In the genomic region with DNA sequence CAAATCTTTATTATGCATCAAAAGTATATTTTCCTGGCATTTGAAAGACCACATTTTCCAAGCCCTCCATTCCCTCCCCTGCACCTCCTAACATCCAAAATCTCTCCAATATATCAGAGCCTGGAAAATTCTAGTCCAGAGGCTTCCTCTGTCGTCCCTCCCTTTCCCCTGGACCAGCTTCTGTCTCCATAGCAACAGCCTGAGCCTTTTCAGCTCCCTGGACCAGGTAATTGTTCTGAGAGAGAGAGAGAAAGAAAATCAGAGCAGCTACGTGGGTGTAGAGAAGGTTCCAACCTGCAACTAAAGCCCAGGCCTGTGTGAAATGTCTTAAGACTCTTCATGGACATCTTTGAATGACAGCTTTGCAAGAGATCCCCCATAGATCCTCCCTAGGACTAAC, we compare ENCODE assay signal across 15 mouse cellular contexts.
DNase-seq lines count a peak whose midpoint lies in the region; ATAC-seq lines count a peak whose summit lies in the region.
"Had no signal": no experiment of that assay in that cellular context is flagged by ENCODE, and none has a peak within 500 bp of the region (broad histone marks: within the 10 kb centered on the region; RNA-seq: fewer than 3 reads in every experiment).

No protein-coding gene starts in this region.

- H3K9me3 ChIP-seq in forebrain, embryonic 15.5 days: no peaks in the 10 kb centered on the region
- no peaks in the 10 kb centered on the region for H3K9me3 ChIP-seq in midbrain, embryonic 13.5 days
- H3K9me3 ChIP-seq: heart, embryonic 13.5 days; liver, embryonic 13.5 days had no signal

- DNase-seq in right cerebral cortex, adult 18-20 months: peak; percentile 17
- DNase-seq in right cerebral cortex, postnatal 36 days (ENCODE audit: low spot score in 2 of 2): no peak
- DNase-seq in retina, embryonic 14.5 days (ENCODE audit: low spot score): no peak
- no peak for DNase-seq in cerebellum, postnatal 10 days
- DNase-seq in ovary, adult 18-20 months (ENCODE audit: low spot score): no peak
- DNase-seq: cerebellum, adult 18-20 months; gastrocnemius, postnatal 36 days; kidney, adult 2 months; kidney, postnatal 25 days; left cerebral cortex, postnatal 4 days; liver, embryonic 13.5 days had no signal

- H3K36me3 ChIP-seq in forebrain, embryonic 15.5 days: no peaks in the 10 kb centered on the region
- H3K36me3 ChIP-seq in midbrain, embryonic 13.5 days: no peaks in the 10 kb centered on the region
- H3K36me3 ChIP-seq: heart, embryonic 13.5 days; liver, embryonic 13.5 days had no signal

- H3K4me2 ChIP-seq in forebrain, embryonic 15.5 days (replicated peaks): no peak overlapping the region
- no peak overlapping the region for H3K4me2 ChIP-seq in midbrain, embryonic 13.5 days (replicated peaks)
- H3K4me2 ChIP-seq: heart, embryonic 13.5 days; liver, embryonic 13.5 days had no signal

- H3K4me3 ChIP-seq in forebrain, embryonic 15.5 days: no peak overlapping the region
- no peak overlapping the region for H3K4me3 ChIP-seq in midbrain, embryonic 13.5 days (replicated peaks)
- H3K4me3 ChIP-seq: heart, embryonic 13.5 days; liver, embryonic 13.5 days; megakaryocyte, embryonic 14.5 days had no signal

- H3K27me3 ChIP-seq in forebrain, embryonic 15.5 days: no peaks in the 10 kb centered on the region
- no peaks in the 10 kb centered on the region for H3K27me3 ChIP-seq in midbrain, embryonic 13.5 days
- H3K27me3 ChIP-seq: heart, embryonic 13.5 days; liver, embryonic 13.5 days; megakaryocyte, embryonic 14.5 days had no signal

- H3K27ac ChIP-seq in forebrain, embryonic 15.5 days (replicated peaks): peak overlapping the region; percentile 65
- H3K27ac ChIP-seq in midbrain, embryonic 13.5 days: peak overlapping the region; percentile 81
- H3K27ac ChIP-seq: heart, embryonic 13.5 days; liver, embryonic 13.5 days had no signal

- WGBS in forebrain, embryonic 15.5 days: 0% methylated on average over 2 of the region's 2 CpGs
- 2% methylated on average over 2 of the region's 2 CpGs for WGBS in midbrain, embryonic 13.5 days

- peak; percentile 65 for ATAC-seq in forebrain, embryonic 15.5 days (replicated peaks)
- peak; percentile 84 for ATAC-seq in midbrain, embryonic 13.5 days

- H3K4me1 ChIP-seq in forebrain, embryonic 15.5 days: no peaks in the 10 kb centered on the region
- H3K4me1 ChIP-seq in midbrain, embryonic 13.5 days (replicated peaks): peaks cover 9% of the 10 kb centered on the region
- H3K4me1 ChIP-seq: heart, embryonic 13.5 days; liver, embryonic 13.5 days; megakaryocyte, embryonic 14.5 days had no signal

- H3K9ac ChIP-seq in forebrain, embryonic 15.5 days (replicated peaks): no peak overlapping the region
- no peak overlapping the region for H3K9ac ChIP-seq in midbrain, embryonic 13.5 days (replicated peaks)
- H3K9ac ChIP-seq: heart, embryonic 13.5 days; liver, embryonic 13.5 days had no signal
